Mouse (Mus musculus): ENCODE results near the gene Tas2r107.
"Not testable (repeated sequence)": the region's sequence is repeated elsewhere in the genome, so short reads cannot be mapped to it uniquely, and the experiment has no call there.

Tas2r107 gene

GRCm38 (mm10) chr6:131660049-131660448 is at the start of gene Tas2r107:
Gene Tas2r107 (minus strand): TSS chr6:131660149.
- DNase-seq (ENCODE audit: low spot score in 2 of 2) = no peak

- no peak for DNase-seq (ENCODE audit: low spot score in 2 of 2)
These were observed 30.0 kb upstream of the Tas2r107 start, which contains the start of gene Tas2r114 for GRCm38 (mm10) chr6:131689963-131690362. Gene Tas2r114 (minus strand): TSS chr6:131690063.

- no peak for DNase-seq (ENCODE audit: low spot score in 2 of 2)
These were observed 27.4 kb upstream of the Tas2r107 start, which contains the start of gene Tas2r105 for GRCm38 (mm10) chr6:131687395-131687794. Gene Tas2r105 (minus strand): TSS chr6:131687495.

GRCm38 (mm10) chr6:131685644-131686043 is 25.7 kb upstream of the Tas2r107 start, which contains the start of gene Tas2r104:
Gene Tas2r104 (minus strand): TSS chr6:131685744.
- no peak for DNase-seq (ENCODE audit: low spot score in 2 of 2)

GRCm38 (mm10) chr6:131678786-131679185 is 18.8 kb upstream of the Tas2r107 start, which contains the start of gene Tas2r106:
Gene Tas2r106 (minus strand): TSS chr6:131678886.
- DNase-seq (ENCODE audit: low spot score in 2 of 2) = no peak

GRCm38 (mm10) chr6:131630812-131631211 is 29.1 kb downstream of the Tas2r107 start, which contains the start of gene Tas2r130:
Gene Tas2r130 (minus strand): TSS chr6:131630912.
- no peak for DNase-seq (ENCODE audit: low spot score in 2 of 2)

GRCm38 (mm10) chr6:131609956-131610355 is 50.0 kb downstream of the Tas2r107 start:
- DNase-seq (ENCODE audit: low spot score in 2 of 2) = not testable (repeated sequence)

All from left cerebral cortex, adult 9 months (tissue).